Mouse (Mus musculus) olfactory bulb, adult 2 months (tissue): ENCODE measurements around the gene Ccdc86. TPM values are rescaled to one million over a fixed set of nuclear protein-coding genes. Genes with fewer than 3 reads are reported as not detected.
A peak's percentile ranks its signal among the peaks of the same experiment; 100 is the strongest.

Experiments
- H3K27ac ChIP-seq: fragments of 200-500 bp; 2 replicates; pipeline ENCODE4 v1.5.1; 2012; ENCODE audit warnings: low read depth, low read length; ENCODE audit not compliant: insufficient read depth
- H3K4me1 ChIP-seq: fragments of 200-500 bp; 2 replicates; pipeline ENCODE4 v1.6.1; 2012; ENCODE audit warnings: low read length; ENCODE audit not compliant: control insufficient read depth, insufficient read depth
- H3K4me3 ChIP-seq: fragments of 200-500 bp; 2 replicates; pipeline ENCODE4 v1.5.1; 2012; ENCODE audit warnings: mild to moderate bottlenecking, low read depth, low read length, moderate library complexity; ENCODE audit not compliant: insufficient read depth
- CTCF ChIP-seq: fragments of 200-500 bp; IDR thresholded peaks from 2 replicates; pipeline ENCODE4 v1.5.1; 2012; ENCODE audit warnings: low read depth, mild to moderate bottlenecking, low read length, moderate library complexity; ENCODE audit not compliant: insufficient read depth
- POLR2A ChIP-seq: fragments of 200-500 bp; IDR thresholded peaks from 2 replicates; pipeline ENCODE4 v1.6.1; 2012; ENCODE audit warnings: mild to moderate bottlenecking, low read depth, low read length, moderate library complexity; ENCODE audit not compliant: insufficient read depth
- WGBS: fragments of 180-500 bp; shearing (Covaris S2); methylation state at CpG from one replicate; pipeline ENCODE4 v1.1.7; 2018; 5-methylcytosine and 5-hydroxymethylcytosine counted together
- polyA plus RNA-seq: library from polyadenylated mRNA; stranded (reverse); fragments of >200 nt; gene quantifications from 2 replicates; pipeline ENCODE4 v1.2.4, GENCODE M21; 2012; ENCODE audit warnings: low replicate concordance; ENCODE audit not compliant: missing spikeins, insufficient read depth, insufficient read length

Gene Ccdc86
- polyA plus RNA-seq, 1 experiment, result not detected

DNA sequence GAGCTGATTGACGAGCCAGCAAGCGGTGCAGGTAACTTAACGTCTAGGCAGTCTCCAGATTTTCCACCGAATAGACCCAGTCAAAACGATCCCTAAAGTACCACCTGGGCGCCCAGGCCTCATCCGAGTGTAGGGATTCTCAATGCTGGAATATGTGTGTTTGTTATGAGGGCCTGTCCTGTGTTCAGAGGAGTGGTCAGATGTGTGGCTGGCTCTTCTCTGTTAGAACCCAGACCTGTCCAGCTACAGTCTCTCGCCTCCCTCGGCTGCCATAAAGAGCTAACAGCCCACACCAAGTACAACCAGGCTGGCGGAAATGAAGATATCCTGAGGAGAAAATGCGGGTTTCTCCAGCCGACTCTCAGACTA is 10.9 kb upstream of the Ccdc86 start:
- TF ChIP-seq CTCF (no peak), POLR2A (no peak)

GRCm38 (mm10) chr19:10959085-10959977 is 10.3 kb upstream of the Ccdc86 start:
- no peak for TF ChIP-seq CTCF
- TF ChIP-seq POLR2A, result no peak
- Histone ChIP-seq H3K4me1 (peaks cover 2% of the 10 kb centered on the region; the same call in 1 of the 2 replicates), H3K4me3 (no peak overlapping the region), H3K27ac (no peak overlapping the region)
- WGBS, result 31% methylated on average over 11 of the region's 11 CpGs

More for the DNA sequence above, 10.9 kb upstream of the Ccdc86 start:
- 51% methylated on average over 12 of the region's 12 CpGs for WGBS
- H3K4me3 ChIP-seq, result no peak overlapping the region
- peaks cover 2% of the 10 kb centered on the region; the same call in 1 of the 2 replicates for H3K4me1 ChIP-seq
- no peak overlapping the region for H3K27ac ChIP-seq

DNA sequence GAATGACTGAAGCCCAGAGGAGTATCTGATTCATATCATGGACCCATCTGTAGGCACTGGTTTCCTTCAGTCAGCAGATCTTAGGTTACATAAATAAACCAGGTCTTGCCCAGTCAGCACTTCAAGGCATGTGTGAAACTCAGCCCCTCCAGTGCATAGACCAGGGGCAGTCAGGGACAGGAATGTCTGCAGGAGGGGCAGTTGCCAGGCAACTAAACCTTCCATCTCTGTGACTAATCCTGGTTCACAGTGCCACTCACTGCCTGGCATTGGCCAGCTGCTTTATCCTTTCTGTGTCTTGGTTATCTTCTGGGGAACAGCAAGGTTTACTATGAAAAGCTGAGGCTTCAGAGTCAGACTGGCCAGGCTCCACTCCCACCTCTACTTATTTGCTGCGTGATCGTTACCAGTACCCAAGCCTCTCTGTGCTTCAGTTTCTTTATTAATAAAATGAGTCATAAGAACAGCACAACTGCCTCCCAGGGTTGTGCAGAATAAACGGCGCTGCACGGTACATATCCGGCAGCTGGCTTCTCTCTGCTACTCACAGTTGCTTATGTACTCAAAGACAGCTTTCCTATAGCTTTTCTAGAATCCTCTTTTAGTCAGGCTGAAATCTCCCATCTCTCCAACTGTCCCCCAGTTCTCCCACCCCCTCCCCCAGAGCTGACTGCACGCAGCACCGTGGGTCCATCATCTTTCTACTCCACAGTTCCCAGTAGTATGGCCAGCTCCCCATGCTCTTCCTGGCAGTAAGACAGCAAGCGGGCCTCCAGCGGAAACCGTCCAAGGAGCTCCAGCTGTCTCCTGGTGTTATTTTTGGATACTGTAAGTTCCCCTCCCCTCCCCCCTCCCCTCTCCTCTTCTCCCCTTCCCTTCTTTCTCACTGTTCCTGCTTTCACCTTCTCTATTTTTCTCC is 3.2 kb upstream of the Ccdc86 start:
- Histone ChIP-seq H3K27ac (no peak overlapping the region; the same call in 1 of the 2 replicates), H3K4me3 (no peak overlapping the region), H3K4me1 (peaks cover 12% of the 10 kb centered on the region)
- 33% methylated on average over 11 of the region's 11 CpGs for WGBS
- TF ChIP-seq CTCF (no peak), POLR2A (no peak)

- Histone ChIP-seq H3K27ac (peak overlapping the region; percentile 41; the same call in 1 of the 2 replicates), H3K4me1 (peaks cover 19% of the 10 kb centered on the region), H3K4me3 (peak overlapping the region; percentile 25)
- TF ChIP-seq POLR2A (no peak), CTCF (no peak)
- 20% methylated on average over 9 of the region's 9 CpGs for WGBS
Measured at GRCm38 (mm10) chr19:10949558-10949957, 492 bp upstream of the Ccdc86 start.

- H3K27ac ChIP-seq, result no peak overlapping the region
- H3K4me1 ChIP-seq, result peaks cover 19% of the 10 kb centered on the region
- no peak for TF ChIP-seq POLR2A
- no peak for TF ChIP-seq CTCF
- WGBS, result 1% methylated on average over 20 of the region's 20 CpGs
- H3K4me3 ChIP-seq, result peak overlapping the region; percentile 52
Measured at GRCm38 (mm10) chr19:10948416-10948815, 650 bp downstream of the Ccdc86 start.

GRCm38 (mm10) chr19:10947219-10947618 is 1.8 kb downstream of the Ccdc86 start:
- Histone ChIP-seq H3K4me1 (peaks cover 16% of the 10 kb centered on the region), H3K4me3 (no peak overlapping the region), H3K27ac (no peak overlapping the region)
- 84% methylated on average over 5 of the region's 5 CpGs for WGBS
- TF ChIP-seq CTCF (no peak), POLR2A (no peak)

GRCm38 (mm10) chr19:10946506-10946905 is 2.6 kb downstream of the Ccdc86 start:
- Histone ChIP-seq H3K4me1 (peaks cover 16% of the 10 kb centered on the region), H3K4me3 (no peak overlapping the region), H3K27ac (no peak overlapping the region)
- TF ChIP-seq CTCF, result no peak
- TF ChIP-seq POLR2A, result no peak
- 79% methylated on average over 3 of the region's 3 CpGs for WGBS

DNA sequence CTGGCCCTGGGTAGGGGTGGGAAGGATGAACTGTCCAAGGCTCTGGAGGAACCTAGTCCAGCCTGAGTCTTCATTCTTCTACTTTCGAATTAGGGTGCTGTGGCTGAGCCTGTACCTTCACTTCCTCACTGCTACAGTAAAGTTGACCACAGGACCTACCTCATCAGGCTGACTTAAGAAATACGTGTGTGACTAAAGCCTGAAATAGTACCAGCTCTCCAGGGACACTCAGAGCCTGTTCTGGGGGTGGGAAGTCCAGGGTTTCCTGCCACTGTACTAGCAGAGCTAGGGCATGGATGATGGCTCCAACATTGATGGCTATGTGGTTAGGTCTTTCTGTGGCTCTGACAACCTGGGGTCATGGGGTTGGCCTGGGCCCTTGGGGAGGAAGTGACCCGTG is 5.1 kb downstream of the Ccdc86 start:
- 90% methylated on average over 3 of the region's 3 CpGs for WGBS
- H3K4me1 ChIP-seq, result peaks cover 28% of the 10 kb centered on the region
- no peak overlapping the region for H3K4me3 ChIP-seq
- no peak overlapping the region for H3K27ac ChIP-seq
- no peak for TF ChIP-seq POLR2A
- TF ChIP-seq CTCF, result no peak

GRCm38 (mm10) chr19:10940801-10941457 is 8.1 kb downstream of the Ccdc86 start:
- H3K27ac ChIP-seq, result no peak overlapping the region
- TF ChIP-seq POLR2A (no peak), CTCF (no peak)
- H3K4me3 ChIP-seq, result peak overlapping the region; percentile 33
- 6% methylated on average over 40 of the region's 40 CpGs for WGBS
- H3K4me1 ChIP-seq, result peaks cover 12% of the 10 kb centered on the region
